In genomic region chr3:20989486-20989970, GRCm38 (mm10) we compare ENCODE assay signal across 25 mouse cellular contexts.
A peak's percentile ranks its signal among the peaks of the same experiment; 100 is the strongest.
DNase-seq lines count a peak whose midpoint lies in the region; ATAC-seq lines count a peak whose summit lies in the region.
"Had no signal": no experiment of that assay in that cellular context is flagged by ENCODE, and none has a peak within 500 bp of the region (broad histone marks: within the 10 kb centered on the region; RNA-seq: fewer than 3 reads in every experiment).

No protein-coding gene starts in this region.

- H3K4me2 ChIP-seq in forebrain, embryonic 13.5 days, result no peak overlapping the region
- no peak overlapping the region for H3K4me2 ChIP-seq in forebrain, embryonic 11.5 days (ENCODE audit: low read depth, low read length, severe bottlenecking)
- H3K4me2 ChIP-seq: heart, embryonic 13.5 days; hindbrain, embryonic 13.5 days; intestine, embryonic 15.5 days had no signal

- H3K4me1 ChIP-seq in forebrain, embryonic 13.5 days, result peaks cover 29% of the 10 kb centered on the region
- no peaks in the 10 kb centered on the region for H3K4me1 ChIP-seq in forebrain, embryonic 11.5 days (replicated peaks; ENCODE audit: control insufficient read depth, insufficient read depth, low read length)

- no peaks in the 10 kb centered on the region for H3K36me3 ChIP-seq in forebrain, embryonic 13.5 days (ENCODE audit: poor library complexity, severe bottlenecking)
- H3K36me3 ChIP-seq in forebrain, embryonic 11.5 days (ENCODE audit: control insufficient read depth, insufficient read depth, low read length), result no peaks in the 10 kb centered on the region
- H3K36me3 ChIP-seq: G1E; heart, embryonic 10.5 days; heart, embryonic 13.5 days; hindbrain, embryonic 13.5 days; intestine, embryonic 15.5 days had no signal

- H3K27me3 ChIP-seq in forebrain, embryonic 13.5 days, result no peaks in the 10 kb centered on the region
- H3K27me3 ChIP-seq in forebrain, embryonic 11.5 days (ENCODE audit: control insufficient read depth, insufficient read depth, low read length), result no peaks in the 10 kb centered on the region
- H3K27me3 ChIP-seq: CH12.LX; heart, embryonic 13.5 days; hindbrain, embryonic 13.5 days; intestine, embryonic 15.5 days; Patski had no signal

- 65% methylated on average over 2 of the region's 2 CpGs for WGBS in forebrain, embryonic 13.5 days
- 63% methylated on average over 2 of the region's 2 CpGs for WGBS in forebrain, embryonic 11.5 days

- H3K27ac ChIP-seq in forebrain, embryonic 13.5 days, result no peak overlapping the region
- no peak overlapping the region for H3K27ac ChIP-seq in forebrain, embryonic 11.5 days (ENCODE audit: low read depth, low read length)
- H3K27ac ChIP-seq: heart, adult 2 months; heart, embryonic 10.5 days; heart, embryonic 13.5 days; hindbrain, embryonic 13.5 days; intestine, embryonic 15.5 days had no signal

- intact Hi-C loops in heart, postnatal 25 days (cut with DNase I), result no loop called here
- intact Hi-C loops in left cerebral cortex, postnatal 10 days (cut with DNase I), result no loop called here

- H3K4me3 ChIP-seq in forebrain, embryonic 13.5 days, result no peak overlapping the region
- H3K4me3 ChIP-seq in forebrain, embryonic 11.5 days (ENCODE audit: low read depth, low read length), result no peak overlapping the region
- H3K4me3 ChIP-seq: heart, adult 2 months; heart, embryonic 10.5 days; heart, embryonic 13.5 days; hindbrain, embryonic 13.5 days; intestine, embryonic 15.5 days had no signal

- DNase-seq in forebrain, embryonic 11.5 days (ENCODE audit: low spot score), result no peak
- peak; percentile 51 for DNase-seq in heart, adult 11 months
- DNase-seq in heart, postnatal 25 days (ENCODE audit: low spot score), result no peak
- DNase-seq in retina, postnatal 1 day, result peak; percentile 19
- DNase-seq in retina, embryonic 14.5 days (ENCODE audit: low spot score), result no peak
- no peak for DNase-seq in left cerebral cortex, postnatal 10 days (ENCODE audit: extremely low spot score in 1 of 2, low spot score in 2 of 2)
- DNase-seq: adrenal gland, postnatal 10 days; adrenal gland, postnatal 36 days; B cell, adult 2 months; cerebellum, adult 11 months; cerebellum, adult 2 months; cerebellum, adult 9-11 months; gastrocnemius, postnatal 25 days; heart, adult 2 months; heart, postnatal 14 days; kidney, adult 11 months had no signal

- no peaks in the 10 kb centered on the region for H3K9me3 ChIP-seq in forebrain, embryonic 13.5 days (replicated peaks)
- no peaks in the 10 kb centered on the region for H3K9me3 ChIP-seq in forebrain, embryonic 11.5 days (ENCODE audit: control insufficient read depth, low read length)
- H3K9me3 ChIP-seq: G1E; heart, embryonic 10.5 days; hindbrain, embryonic 13.5 days; intestine, embryonic 15.5 days had no signal

- no peak overlapping the region for H3K9ac ChIP-seq in forebrain, embryonic 13.5 days
- H3K9ac ChIP-seq in forebrain, embryonic 11.5 days (ENCODE audit: low read length), result no peak overlapping the region
- H3K9ac ChIP-seq: heart, embryonic 13.5 days; hindbrain, embryonic 13.5 days; intestine, embryonic 15.5 days had no signal

- peak; percentile 17; the same call in 1 of the 2 replicates for ATAC-seq in forebrain, embryonic 13.5 days
- no peak for ATAC-seq in forebrain, embryonic 11.5 days (replicated peaks; ENCODE audit: low FRiP score)
- ATAC-seq: hindbrain, embryonic 16.5 days; intestine, embryonic 15.5 days; Patski had no signal

Comparison
In these comparisons a context has a peak if more than half of its experiments do, and no peak if none do; other contexts are left out.
1. DNase-seq: peak in heart, adult 11 months (single experiment) and retina, postnatal 1 day (single experiment); none in forebrain, embryonic 11.5 days (single experiment), heart, postnatal 25 days (single experiment), retina, embryonic 14.5 days (single experiment) and left cerebral cortex, postnatal 10 days (0 of 2).